Mouse (Mus musculus): Measurements from ENCODE around the gene Neu2. TPM values are rescaled to one million over a fixed set of nuclear protein-coding genes. Genes with fewer than 3 reads are reported as not detected.
A peak's percentile ranks its signal among the peaks of the same experiment; 100 is the strongest.

Neu2 gene
- polyA plus RNA-seq, 1 experiment from 2014 or later = 1.2 TPM

GRCm38 (mm10) chr1:87637878-87638600 lies 128.3 kb downstream of the Neu2 start:
- no peak overlapping the region for H3K9ac ChIP-seq (replicated peaks; ENCODE audit: low read length)
- no peaks in the 10 kb centered on the region for H3K27me3 ChIP-seq (ENCODE audit: insufficient read depth, low read length)
- no peaks in the 10 kb centered on the region for H3K9me3 ChIP-seq (ENCODE audit: low read length)
- H3K4me2 ChIP-seq (replicated peaks; ENCODE audit: low read depth, low read length) = no peak overlapping the region
- no peak overlapping the region for H3K27ac ChIP-seq (ENCODE audit: low read length)
- H3K36me3 ChIP-seq (ENCODE audit: insufficient read depth, low read length) = no peaks in the 10 kb centered on the region
- H3K4me1 ChIP-seq (ENCODE audit: insufficient read depth, low read length) = peaks cover 6% of the 10 kb centered on the region; the same call in 1 of the 2 replicates
- H3K4me3 ChIP-seq (ENCODE audit: low read length) = no peak overlapping the region
- ATAC-seq (ENCODE audit: low FRiP score, low TSS enrichment) = no peak
- WGBS = 86% methylated on average over 4 of the region's 4 CpGs

- 0 out of 2 replicates have a peak overlapping the region, but pooled peaks have one; percentile 7 for H3K9ac ChIP-seq (replicated peaks; ENCODE audit: low read length)
- no peak overlapping the region for H3K4me3 ChIP-seq (ENCODE audit: low read length)
- H3K27me3 ChIP-seq (ENCODE audit: insufficient read depth, low read length) = no peaks in the 10 kb centered on the region
- ATAC-seq (ENCODE audit: low FRiP score, low TSS enrichment) = 0 out of 2 replicates have a peak, but pooled peaks have one; percentile 21
- H3K4me2 ChIP-seq (replicated peaks; ENCODE audit: low read depth, low read length) = no peak overlapping the region
- no peaks in the 10 kb centered on the region for H3K9me3 ChIP-seq (ENCODE audit: low read length)
- no peaks in the 10 kb centered on the region for H3K36me3 ChIP-seq (ENCODE audit: insufficient read depth, low read length)
- WGBS = 79% methylated on average over 8 of the region's 8 CpGs
- H3K4me1 ChIP-seq (ENCODE audit: insufficient read depth, low read length) = peaks cover 6% of the 10 kb centered on the region; the same call in 1 of the 2 replicates
- H3K27ac ChIP-seq (ENCODE audit: low read length) = peak overlapping the region; percentile 87
Measured at GRCm38 (mm10) chr1:87639724-87640123, 130.0 kb downstream of the Neu2 start.

- no peaks in the 10 kb centered on the region for H3K9me3 ChIP-seq (ENCODE audit: low read length)
- H3K4me2 ChIP-seq (replicated peaks; ENCODE audit: low read depth, low read length) = no peak overlapping the region
- 0 out of 2 replicates have a peak overlapping the region, but pooled peaks have one; percentile 7 for H3K9ac ChIP-seq (replicated peaks; ENCODE audit: low read length)
- no peak overlapping the region for H3K4me3 ChIP-seq (ENCODE audit: low read length)
- H3K36me3 ChIP-seq (ENCODE audit: insufficient read depth, low read length) = no peaks in the 10 kb centered on the region
- 0 out of 2 replicates have a peak, but pooled peaks have one; percentile 25 for ATAC-seq (ENCODE audit: low FRiP score, low TSS enrichment)
- no peaks in the 10 kb centered on the region for H3K27me3 ChIP-seq (ENCODE audit: insufficient read depth, low read length)
- WGBS = 49% methylated on average over 17 of the region's 17 CpGs
- H3K4me1 ChIP-seq (ENCODE audit: insufficient read depth, low read length) = peaks cover 6% of the 10 kb centered on the region; the same call in 1 of the 2 replicates
- H3K27ac ChIP-seq (ENCODE audit: low read length) = peak overlapping the region; percentile 87
Measured at GRCm38 (mm10) chr1:87640165-87640661, 130.5 kb downstream of the Neu2 start.

- no peaks in the 10 kb centered on the region for H3K27me3 ChIP-seq (ENCODE audit: insufficient read depth, low read length)
- 82% methylated on average over 7 of the region's 7 CpGs for WGBS
Measured at GRCm38 (mm10) chr1:87643016-87643415, 133.3 kb downstream of the Neu2 start.

GRCm38 (mm10) chr1:87645041-87645440 lies 135.4 kb downstream of the Neu2 start:
- 77% methylated on average over 7 of the region's 7 CpGs for WGBS
- Histone ChIP-seq H3K4me2 (replicated peaks; ENCODE audit: low read depth, low read length) (no peak overlapping the region), H3K4me3 (ENCODE audit: low read length) (no peak overlapping the region), H3K27ac (ENCODE audit: low read length) (no peak overlapping the region), H3K9ac (replicated peaks; ENCODE audit: low read length) (no peak overlapping the region), H3K27me3 (ENCODE audit: insufficient read depth, low read length) (no peaks in the 10 kb centered on the region), H3K36me3 (ENCODE audit: insufficient read depth, low read length) (no peaks in the 10 kb centered on the region), H3K4me1 (ENCODE audit: insufficient read depth, low read length) (no peaks in the 10 kb centered on the region), H3K9me3 (ENCODE audit: low read length) (no peaks in the 10 kb centered on the region)
- no peak for ATAC-seq (ENCODE audit: low FRiP score, low TSS enrichment)

More at GRCm38 (mm10) chr1:87643016-87643415, 133.3 kb downstream of the Neu2 start:
- Histone ChIP-seq H3K4me1 (ENCODE audit: insufficient read depth, low read length) (no peaks in the 10 kb centered on the region), H3K4me2 (replicated peaks; ENCODE audit: low read depth, low read length) (no peak overlapping the region), H3K9me3 (ENCODE audit: low read length) (no peaks in the 10 kb centered on the region), H3K9ac (replicated peaks; ENCODE audit: low read length) (no peak overlapping the region), H3K27ac (ENCODE audit: low read length) (no peak overlapping the region), H3K4me3 (ENCODE audit: low read length) (no peak overlapping the region), H3K36me3 (ENCODE audit: insufficient read depth, low read length) (no peaks in the 10 kb centered on the region)
- no peak for ATAC-seq (ENCODE audit: low FRiP score, low TSS enrichment)

GRCm38 (mm10) chr1:87645748-87646147 lies 136.1 kb downstream of the Neu2 start:
- H3K4me3 ChIP-seq (ENCODE audit: low read length) = no peak overlapping the region
- WGBS = 65% methylated on average over 6 of the region's 6 CpGs
- no peaks in the 10 kb centered on the region for H3K36me3 ChIP-seq (ENCODE audit: insufficient read depth, low read length)
- no peak for ATAC-seq (ENCODE audit: low FRiP score, low TSS enrichment)
- H3K27ac ChIP-seq (ENCODE audit: low read length) = no peak overlapping the region
- H3K4me2 ChIP-seq (replicated peaks; ENCODE audit: low read depth, low read length) = no peak overlapping the region
- H3K27me3 ChIP-seq (ENCODE audit: insufficient read depth, low read length) = no peaks in the 10 kb centered on the region
- H3K9me3 ChIP-seq (ENCODE audit: low read length) = no peaks in the 10 kb centered on the region
- H3K4me1 ChIP-seq (ENCODE audit: insufficient read depth, low read length) = no peaks in the 10 kb centered on the region
- H3K9ac ChIP-seq (replicated peaks; ENCODE audit: low read length) = no peak overlapping the region

Other genes starting within 250 kb of the Neu2 start
- gene Efhd1, start 245.5 kb upstream of the Neu2 start, polyA plus RNA-seq (2015; fragmentation: Nextera tagmentation; extraction: Ambion mirVana) = 7.3 and 8.5 TPM in 2 replicates
- gene Gigyf2, start 182.9 kb upstream of the Neu2 start, polyA plus RNA-seq (2015; fragmentation: Nextera tagmentation; extraction: Ambion mirVana) = 59.2 and 68.3 TPM in 2 replicates
- gene Kcnj13, start 115.2 kb upstream of the Neu2 start, polyA plus RNA-seq (2015; fragmentation: Nextera tagmentation; extraction: Ambion mirVana) = 0.94 and 1.2 TPM in 2 replicates
- gene Snorc, start 39.6 kb upstream of the Neu2 start, polyA plus RNA-seq (2015; fragmentation: Nextera tagmentation; extraction: Ambion mirVana) = not detected in 2 replicates
- gene Ngef, start 64.0 kb downstream of the Neu2 start, polyA plus RNA-seq (2015; fragmentation: Nextera tagmentation; extraction: Ambion mirVana) = 2.0 and 2.7 TPM in 2 replicates
- 8.6 and 9.1 TPM in 2 replicates for gene Inpp5d, start 110.4 kb downstream of the Neu2 start, polyA plus RNA-seq (2015; fragmentation: Nextera tagmentation; extraction: Ambion mirVana)
- 29.7 and 31.6 TPM in 2 replicates for gene Atg16l1, start 246.0 kb downstream of the Neu2 start, polyA plus RNA-seq (2015; fragmentation: Nextera tagmentation; extraction: Ambion mirVana)